Mouse (Mus musculus) skeletal muscle tissue, adult 2 months (tissue): ENCODE data around the gene Tmem210.
A peak's percentile ranks its signal among the peaks of the same experiment; 100 is the strongest.

Experiments
- DNase-seq: peaks from one replicate; pipeline ENCODE4 v3.0.0-alpha.2; 2012; ENCODE audit warnings: low read depth, low spot score

Gene Tmem210

GRCm38 (mm10) chr2:25264851-25265250 lies 23.1 kb upstream of the Tmem210 start:
- DNase-seq = no peak

- DNase-seq = no peak
These were observed 21.9 kb upstream of the Tmem210 start for GRCm38 (mm10) chr2:25265897-25266656.

GRCm38 (mm10) chr2:25266720-25267119 lies 21.2 kb upstream of the Tmem210 start:
- DNase-seq = no peak

GRCm38 (mm10) chr2:25267241-25267640 lies 20.7 kb upstream of the Tmem210 start:
- no peak for DNase-seq

- no peak for DNase-seq
These were observed 20.1 kb upstream of the Tmem210 start for GRCm38 (mm10) chr2:25267746-25268309.

GRCm38 (mm10) chr2:25271827-25272511 lies 16.0 kb upstream of the Tmem210 start, which contains the start of the genes Ssna1 and Anapc2:
Ssna1 (minus strand) TSS chr2:25272438.
Anapc2 (plus strand) TSS chr2:25272478.
- peak; percentile 96 for DNase-seq

GRCm38 (mm10) chr2:25272515-25272914 lies 15.4 kb upstream of the Tmem210 start:
- DNase-seq = no peak

GRCm38 (mm10) chr2:25273010-25273409 lies 14.9 kb upstream of the Tmem210 start:
- DNase-seq = no peak

- DNase-seq = no peak
These were observed 8.7 kb upstream of the Tmem210 start for GRCm38 (mm10) chr2:25278928-25279882.

GRCm38 (mm10) chr2:25285551-25285950 lies 2.4 kb upstream of the Tmem210 start:
- DNase-seq = no peak

GRCm38 (mm10) chr2:25286314-25286713 lies 1.6 kb upstream of the Tmem210 start:
- DNase-seq = no peak

GRCm38 (mm10) chr2:25286837-25287636 lies 908 bp upstream of the Tmem210 start:
- no peak for DNase-seq

- DNase-seq = no peak
These were observed 895 bp downstream of the Tmem210 start for GRCm38 (mm10) chr2:25288734-25289345.

- DNase-seq = no peak
These were observed 1.7 kb downstream of the Tmem210 start, which contains the start of gene Lrrc26 for GRCm38 (mm10) chr2:25289651-25290050. Lrrc26 (plus strand) TSS chr2:25289915.

- no peak for DNase-seq
These were observed 2.3 kb downstream of the Tmem210 start for GRCm38 (mm10) chr2:25290101-25290815.

- DNase-seq = no peak
These were observed 2.8 kb downstream of the Tmem210 start for GRCm38 (mm10) chr2:25290816-25291130.

GRCm38 (mm10) chr2:25291184-25292053 lies 3.5 kb downstream of the Tmem210 start:
- no peak for DNase-seq

- DNase-seq = no peak
These were observed 4.2 kb downstream of the Tmem210 start for GRCm38 (mm10) chr2:25292054-25292544.
